Mouse (Mus musculus) frontal cortex, adult 2 months (tissue): ENCODE measurements at regions not wholly inside any gene's neighbourhood (a gene's known extent, or its start where the extent isn't known, plus 50 kb on each side); places are given as distances from the start of the nearest gene placed in this dataset.
A peak's percentile ranks its signal among the peaks of the same experiment; 100 is the strongest.

Experiments used
- DNase-seq, 2 experiments: peaks; one replicate each; pipeline ENCODE4 v3.0.0; 2022; ENCODE audit warnings: low spot score in 1 of 2; ENCODE audit errors: extremely low spot score in 1 of 2

DNA sequence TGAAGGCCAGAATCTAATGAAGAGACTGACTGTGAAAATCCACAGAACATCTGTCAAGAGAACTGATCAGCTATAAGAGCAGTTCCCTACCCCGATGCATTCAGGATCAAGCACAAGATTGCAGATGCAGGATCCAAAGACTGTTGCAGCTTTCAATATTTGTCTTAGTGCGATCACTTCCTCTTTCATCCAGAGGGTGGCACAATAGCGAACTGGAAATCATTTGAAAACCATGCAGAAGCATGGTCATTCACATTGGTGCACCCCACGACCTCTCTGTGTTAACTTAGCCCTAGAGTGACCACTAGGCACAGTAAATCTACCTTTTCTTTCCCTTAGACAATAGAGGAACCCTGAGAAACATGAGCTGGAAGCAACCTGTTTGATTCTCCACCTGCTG, 55.8 kb upstream of the Pak3 start:
- peak in 1 of 2 experiments; percentile 57 for DNase-seq

DNA sequence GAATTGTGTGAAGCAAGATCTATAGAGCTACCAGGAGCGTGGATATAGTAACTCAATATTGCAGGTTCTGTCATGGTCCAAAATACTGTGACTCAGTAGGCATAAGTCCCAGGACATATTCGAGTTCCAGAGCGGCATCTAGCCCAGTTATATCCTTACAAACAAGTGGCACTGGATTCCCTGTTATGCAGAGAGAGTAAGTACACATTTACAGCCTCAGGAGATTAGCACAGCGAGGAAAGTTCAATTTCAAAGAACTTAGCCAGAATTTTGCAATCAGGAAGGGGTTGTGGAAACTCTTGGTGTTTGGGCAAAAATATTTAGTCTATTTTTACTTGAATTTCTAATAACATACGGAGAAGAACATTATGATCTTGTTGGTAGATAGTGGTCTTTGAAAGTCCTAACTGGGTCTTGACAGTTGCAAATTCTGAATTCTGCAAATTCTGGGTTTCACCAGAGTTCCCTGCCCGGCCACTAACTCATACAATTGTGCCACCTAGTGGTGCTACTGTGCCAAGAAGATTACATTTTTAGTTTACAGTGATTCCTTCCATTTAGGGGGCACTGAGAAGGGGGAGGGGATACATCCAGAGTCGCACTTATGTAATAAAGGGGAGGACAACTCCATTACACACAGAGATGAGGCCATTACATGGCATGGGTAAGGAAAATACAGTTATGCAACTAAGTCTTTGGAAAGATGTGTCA, 54.7 kb upstream of the Chrdl1 start:
- peak in 1 of 2 experiments; percentile 51 for DNase-seq

DNA sequence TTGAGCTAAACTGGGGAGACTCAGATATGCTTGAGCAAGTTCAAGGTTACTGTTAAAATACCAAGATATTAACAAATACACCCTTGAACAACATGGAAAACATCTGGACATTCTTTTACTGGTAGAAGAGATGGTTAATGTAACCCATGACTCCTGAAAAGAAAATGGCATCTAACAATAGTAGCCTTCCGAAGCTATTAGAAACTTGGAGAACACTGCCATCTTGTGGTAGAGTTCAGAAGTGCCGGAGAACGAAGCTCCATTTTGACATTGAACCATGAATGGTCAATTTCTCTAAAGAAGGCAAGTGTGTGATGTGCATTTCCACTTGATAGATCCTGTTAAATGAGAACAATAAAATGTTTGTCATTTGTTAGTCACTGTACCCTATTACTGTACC, 50.5 kb upstream of the Chrdl1 start:
- peak; percentile 3 to 80 for DNase-seq
